Mouse (Mus musculus) MEL (cell line): ENCODE results near the gene Frat1. TPM values are rescaled to one million over a fixed set of nuclear protein-coding genes. Genes with fewer than 3 reads are reported as not detected.
A peak's percentile ranks its signal among the peaks of the same experiment; 100 is the strongest.

Experiments used
- DNase-seq: peaks from one replicate; pipeline ENCODE4 v3.0.0; 2011; ENCODE audit warnings: low read depth, low spot score
- H3K27ac ChIP-seq: 2 replicates; pipeline ENCODE4 v1.5.1; 2012; ENCODE audit warnings: low read depth, mild to moderate bottlenecking, control low read depth, low read length, moderate library complexity; ENCODE audit not compliant: control insufficient read depth
- H3K27me3 ChIP-seq, 2 experiments: fragments of 150-350 bp in 1 of 2; sonication (generic) in 1 of 2; 2 replicates each; pipeline ENCODE4 v1.6.1; 2012; ENCODE audit warnings: low read length in 2 of 2, mild to moderate bottlenecking in 2 of 2, improper control_type of control experiment in 1 of 2, moderate library complexity in 1 of 2; ENCODE audit not compliant: insufficient read depth in 2 of 2, control insufficient read depth in 1 of 2
- H3K36me3 ChIP-seq, 2 experiments: 2 replicates each; pipeline ENCODE4 v1.6.1; 2012 to 2014; ENCODE audit warnings: low read length in 2 of 2, improper control_type of control experiment in 1 of 2, inconsistent platforms in 1 of 2, mild to moderate bottlenecking in 1 of 2; ENCODE audit not compliant: insufficient read depth in 2 of 2, control insufficient read depth in 1 of 2
- H3K4me1 ChIP-seq, 2 experiments: fragments of 150-350 bp in 1 of 2; sonication (generic) in 1 of 2; 2 replicates each; pipeline ENCODE4 v1.6.1; 2012; ENCODE audit warnings: low read length in 2 of 2, improper control_type of control experiment in 1 of 2, mild to moderate bottlenecking in 1 of 2; ENCODE audit not compliant: insufficient read depth in 2 of 2, control insufficient read depth in 1 of 2
- H3K4me3 ChIP-seq, 2 experiments: fragments of 150-350 bp in 1 of 2; sonication (generic) in 1 of 2; 2 replicates each; pipeline ENCODE4 v1.5.1; 2012; ENCODE audit warnings: low read depth in 2 of 2, low read length in 2 of 2, mild to moderate bottlenecking in 2 of 2, moderate library complexity in 2 of 2, control low read depth in 1 of 2, improper control_type of control experiment in 1 of 2; ENCODE audit not compliant: control insufficient read depth in 1 of 2, insufficient read depth in 1 of 2
- H3K79me2 ChIP-seq: 2 replicates; pipeline ENCODE4 v1.6.1; 2012; ENCODE audit warnings: mild to moderate bottlenecking, low read length, moderate library complexity; ENCODE audit not compliant: control insufficient read depth, poor library complexity, insufficient read depth
- H3K9ac ChIP-seq: 2 replicates; pipeline ENCODE4 v1.6.1; 2012; ENCODE audit warnings: low read depth, mild to moderate bottlenecking, control low read depth, low read length, moderate library complexity; ENCODE audit not compliant: control insufficient read depth, poor library complexity, severe bottlenecking
- H3K9me3 ChIP-seq: fragments of 150-350 bp; sonication (generic); replicated peaks from 2 replicates; pipeline ENCODE4 v1.6.1; 2012; ENCODE audit warnings: mild to moderate bottlenecking, low read length, improper control_type of control experiment, moderate library complexity; ENCODE audit not compliant: insufficient read depth
- CHD2 ChIP-seq: IDR thresholded peaks from 2 replicates; pipeline ENCODE4 v1.6.1; 2011; ENCODE audit warnings: low read length, improper control_type of control experiment
- CTCF ChIP-seq, 3 experiments: IDR thresholded peaks in 2 of 3; conservative IDR thresholded peaks in 1 of 3; 2 replicates each; pipeline ENCODE4 v1.5.1; 2011 to 2012; ENCODE audit warnings: low read length in 3 of 3, low read depth in 2 of 3, mild to moderate bottlenecking in 2 of 3, improper control_type of control experiment in 1 of 3, inconsistent platforms in 1 of 3, mixed read lengths in 1 of 3, moderate library complexity in 1 of 3; ENCODE audit not compliant: control insufficient read depth in 1 of 3, insufficient read depth in 1 of 3, poor library complexity in 1 of 3, severe bottlenecking in 1 of 3
- E2F4 ChIP-seq: IDR thresholded peaks from 2 replicates; pipeline ENCODE4 v1.6.1; 2011; ENCODE audit warnings: low read depth, low read length, improper control_type of control experiment, borderline replicate concordance
- ELF1 ChIP-seq: IDR thresholded peaks from 2 replicates; pipeline ENCODE4 v1.6.1; 2014; ENCODE audit warnings: low read depth, mild to moderate bottlenecking, inconsistent platforms, low read length, improper control_type of control experiment, moderate library complexity
- EP300 ChIP-seq, 2 experiments: IDR thresholded peaks; 2 replicates each; pipeline ENCODE4 v1.6.1; 2011; ENCODE audit warnings: improper control_type of control experiment in 2 of 2, low read length in 2 of 2, low read depth in 1 of 2, mild to moderate bottlenecking in 1 of 2
- ETS1 ChIP-seq: IDR thresholded peaks from 2 replicates; pipeline ENCODE4 v1.6.1; 2012; ENCODE audit warnings: low read depth, mild to moderate bottlenecking, inconsistent platforms, low read length, improper control_type of control experiment, moderate library complexity
- GABPA ChIP-seq: IDR thresholded peaks from 2 replicates; pipeline ENCODE4 v1.6.1; 2012; ENCODE audit warnings: low read depth, mild to moderate bottlenecking, inconsistent platforms, low read length, improper control_type of control experiment, moderate library complexity
- HCFC1 ChIP-seq: IDR thresholded peaks from 2 replicates; pipeline ENCODE4 v1.6.1; 2012; ENCODE audit warnings: low read depth, mild to moderate bottlenecking, inconsistent platforms, low read length, improper control_type of control experiment, moderate library complexity
- KAT2A ChIP-seq: conservative IDR thresholded peaks from 2 replicates; pipeline ENCODE4 v1.6.1; 2012; ENCODE audit warnings: low read depth, low read length, improper control_type of control experiment, inconsistent platforms
- MAX ChIP-seq: IDR thresholded peaks from 2 replicates; pipeline ENCODE4 v1.6.1; 2011; ENCODE audit warnings: low read length, improper control_type of control experiment
- MAZ ChIP-seq: IDR thresholded peaks from 2 replicates; pipeline ENCODE4 v1.6.1; 2012; ENCODE audit warnings: low read depth, mild to moderate bottlenecking, inconsistent platforms, low read length, improper control_type of control experiment
- MEF2A ChIP-seq: IDR thresholded peaks from 2 replicates; pipeline ENCODE4 v1.6.1; 2014; ENCODE audit warnings: low read depth, mild to moderate bottlenecking, inconsistent platforms, low read length, improper control_type of control experiment; ENCODE audit not compliant: poor library complexity, insufficient replicate concordance, severe bottlenecking; ENCODE audit errors: extremely low read depth
- MYB ChIP-seq: IDR thresholded peaks from 2 replicates; pipeline ENCODE4 v1.6.1; 2011; ENCODE audit warnings: mild to moderate bottlenecking, low read depth, low read length, improper control_type of control experiment
- NRF1 ChIP-seq: IDR thresholded peaks from 2 replicates; pipeline ENCODE4 v1.6.1; 2014; ENCODE audit warnings: low read depth, mild to moderate bottlenecking, inconsistent platforms, low read length, improper control_type of control experiment, moderate library complexity; ENCODE audit not compliant: poor library complexity, insufficient read depth, severe bottlenecking
- POLR2A ChIP-seq, 2 experiments: IDR thresholded peaks; 2 replicates each; pipeline ENCODE4 v1.6.1; 2011 to 2012; ENCODE audit warnings: low read length in 2 of 2, mild to moderate bottlenecking in 2 of 2, control low read depth in 1 of 2, improper control_type of control experiment in 1 of 2, low read depth in 1 of 2, moderate library complexity in 1 of 2; ENCODE audit not compliant: control insufficient read depth in 1 of 2, insufficient read depth in 1 of 2, poor library complexity in 1 of 2
- POLR2AphosphoS5 ChIP-seq: IDR thresholded peaks from 2 replicates; pipeline ENCODE4 v1.6.1; 2012; ENCODE audit warnings: low read depth, borderline replicate concordance, mild to moderate bottlenecking, inconsistent platforms, low read length, moderate library complexity, mixed read lengths
- RCOR1 ChIP-seq: IDR thresholded peaks from 2 replicates; pipeline ENCODE4 v1.6.1; 2012; ENCODE audit warnings: low read depth, mild to moderate bottlenecking, inconsistent platforms, low read length, improper control_type of control experiment
- SMC3 ChIP-seq: IDR thresholded peaks from 2 replicates; pipeline ENCODE4 v1.6.1; 2011; ENCODE audit warnings: low read depth, low read length, improper control_type of control experiment
- TAL1 ChIP-seq: IDR thresholded peaks from 2 replicates; pipeline ENCODE4 v1.6.1; 2012; ENCODE audit warnings: mild to moderate bottlenecking, inconsistent platforms, low read length, moderate library complexity, mixed read lengths
- TBP ChIP-seq: IDR thresholded peaks from 2 replicates; pipeline ENCODE4 v1.8.0; 2011; ENCODE audit warnings: low read depth, low read length, improper control_type of control experiment
- UBTF ChIP-seq: IDR thresholded peaks from 2 replicates; pipeline ENCODE4 v1.6.1; 2012; ENCODE audit warnings: low read depth, mild to moderate bottlenecking, inconsistent platforms, low read length, improper control_type of control experiment, moderate library complexity, borderline replicate concordance; ENCODE audit not compliant: insufficient read depth
- USF1 ChIP-seq: IDR thresholded peaks from 2 replicates; pipeline ENCODE4 v1.6.1; 2014; ENCODE audit warnings: low read depth, mild to moderate bottlenecking, inconsistent platforms, low read length, improper control_type of control experiment, moderate library complexity
- USF2 ChIP-seq, 2 experiments: IDR thresholded peaks; 2 replicates each; pipeline ENCODE4 v1.6.1; 2011 to 2012; ENCODE audit warnings: improper control_type of control experiment in 2 of 2, low read length in 2 of 2, borderline replicate concordance in 1 of 2, inconsistent platforms in 1 of 2, low read depth in 1 of 2, mild to moderate bottlenecking in 1 of 2; ENCODE audit not compliant: insufficient read depth in 1 of 2
- ZMIZ1 ChIP-seq: IDR thresholded peaks from 2 replicates; pipeline ENCODE4 v1.6.1; 2012; ENCODE audit warnings: low read depth, mild to moderate bottlenecking, inconsistent platforms, low read length, improper control_type of control experiment, moderate library complexity
- polyA plus RNA-seq, 2 experiments: library from polyadenylated mRNA; stranded (reverse) in 1 of 2; unstranded in 1 of 2; fragments of >175 nt in 1 of 2; fragments of >200 nt in 1 of 2; gene quantifications; 2 replicates each; pipeline versions ENCODE4 v1.2.1 to v1.2.4; 2012; ENCODE audit warnings: low replicate concordance in 2 of 2, low read depth in 1 of 2; ENCODE audit not compliant: insufficient read length in 2 of 2, insufficient read depth in 1 of 2, missing spikeins in 1 of 2
- total RNA-seq: library from RNA; depleted of rRNA; stranded (reverse); fragments of 300-350 nt; gene quantifications from 2 replicates; pipeline ENCODE4 v1.2.3, GENCODE M21; 2012

Frat1 gene
- total and polyA plus RNA-seq, 3 experiments: 31.5 to 36.0 TPM; not detected in 1

DNA sequence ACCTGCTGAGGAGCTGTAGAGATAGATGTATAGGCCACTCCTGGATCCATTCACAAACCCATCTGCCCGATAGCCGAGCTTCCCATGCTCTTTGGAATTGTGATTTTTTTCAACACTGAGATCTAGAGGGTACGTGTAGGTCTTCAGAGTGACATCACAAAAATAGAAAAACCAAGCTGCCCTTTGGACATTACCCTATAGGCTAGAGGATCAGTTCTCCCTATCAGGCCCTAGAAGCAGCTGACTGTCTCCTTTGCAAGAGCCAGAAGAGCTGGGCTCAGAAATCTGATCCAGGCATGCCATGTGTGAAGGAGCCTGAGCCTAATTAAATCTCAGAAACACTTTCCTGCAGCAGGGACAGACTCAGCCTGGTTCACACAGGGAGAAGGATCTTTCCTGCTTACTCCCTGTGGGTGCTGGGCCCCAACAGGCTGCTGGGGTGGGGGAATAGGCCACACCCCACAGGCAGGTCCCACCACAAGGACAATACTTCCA, 28.1 kb downstream of the Frat1 start:
- H3K4me1 ChIP-seq: peaks cover 24 to 31% of the 10 kb centered on the region in 2 experiments
- peak; percentile 37 for DNase-seq
- H3K36me3 ChIP-seq: peaks cover 7 to 33% of the 10 kb centered on the region in 2 experiments; a peak in 3 of 4 replicates
- no peaks in the 10 kb centered on the region for H3K79me2 ChIP-seq
- H3K9ac ChIP-seq: no peak overlapping the region
- no peaks in the 10 kb centered on the region for H3K9me3 ChIP-seq
- TF ChIP-seq MAZ: peak; percentile 8; the same call in 1 of the 2 replicates
- no peak; a peak in 1 of 4 replicates for TF ChIP-seq EP300 (IDR thresholded peaks at IDR 0.05; ENCODE audit: low read depth in 1 of 2, low read length in 2 of 2)
- peak overlapping the region; percentile 5; the same call in 1 of the 2 replicates for H3K27ac ChIP-seq
- no peak overlapping the region for H3K4me3 ChIP-seq
- H3K27me3 ChIP-seq: no peaks in the 10 kb centered on the region

- Histone ChIP-seq H3K79me2 (no peaks in the 10 kb centered on the region), H3K27ac (no peak overlapping the region), H3K27me3 (no peaks in the 10 kb centered on the region), H3K4me1 (no peaks in the 10 kb centered on the region), H3K9ac (no peak overlapping the region), H3K4me3 (no peak overlapping the region), H3K36me3 (peaks cover 0 to 34% of the 10 kb centered on the region in 2 experiments; a peak in 2 of 4 replicates), H3K9me3 (no peaks in the 10 kb centered on the region)
- TF ChIP-seq GABPA (no peak), KAT2A (no peak), HCFC1 (no peak), ETS1 (no peak), USF1 (no peak), ZMIZ1 (no peak), POLR2A (IDR thresholded peaks at IDR 0.05; ENCODE audit: control insufficient read depth in 1 of 2, insufficient read depth in 1 of 2, low read depth in 1 of 2, low read length in 2 of 2, poor library complexity in 1 of 2) (no peak), CHD2 (no peak), ELF1 (no peak), POLR2AphosphoS5 (no peak), NRF1 (no peak), USF2 (IDR thresholded peaks at IDR 0.05; ENCODE audit: borderline replicate concordance in 1 of 2, insufficient read depth in 1 of 2, low read depth in 1 of 2, low read length in 2 of 2) (no peak)
- DNase-seq: no peak
Observed at GRCm38 (mm10) chr19:41866707-41867106, 36.9 kb downstream of the Frat1 start.

- H3K27ac ChIP-seq: no peak overlapping the region
- H3K79me2 ChIP-seq: no peaks in the 10 kb centered on the region
- no peak overlapping the region for H3K4me3 ChIP-seq
- no peaks in the 10 kb centered on the region for H3K4me1 ChIP-seq
- H3K36me3 ChIP-seq: peaks cover 0 to 34% of the 10 kb centered on the region in 2 experiments; a peak in 2 of 4 replicates
- no peaks in the 10 kb centered on the region for H3K27me3 ChIP-seq
- no peak overlapping the region for H3K9ac ChIP-seq
- H3K9me3 ChIP-seq: no peaks in the 10 kb centered on the region
- DNase-seq: no peak
- TF ChIP-seq CHD2 (no peak), ZMIZ1 (no peak), CTCF (IDR thresholded peaks at IDR 0.05 in 2 of 3, conservative IDR thresholded peaks at IDR 0.05 in 1 of 3; ENCODE audit: control insufficient read depth in 1 of 3, insufficient read depth in 1 of 3, low read depth in 2 of 3, low read length in 3 of 3, poor library complexity in 1 of 3, severe bottlenecking in 1 of 3) (no peak), TBP (no peak), MEF2A (no peak), MAX (no peak), TAL1 (no peak), UBTF (no peak), USF1 (no peak), NRF1 (no peak), RCOR1 (no peak), ETS1 (no peak), E2F4 (no peak), USF2 (IDR thresholded peaks at IDR 0.05; ENCODE audit: borderline replicate concordance in 1 of 2, insufficient read depth in 1 of 2, low read depth in 1 of 2, low read length in 2 of 2) (no peak), KAT2A (no peak), MYB (no peak), SMC3 (no peak)
Observed at GRCm38 (mm10) chr19:41869296-41869695, 39.5 kb downstream of the Frat1 start.
